Mouse (Mus musculus) c-Kit-positive CD71-positive TER-119-negative erythroid progenitor cells, embryonic 14.5 days (primary cell): ENCODE measurements around the gene Hoxb3.

Experiments
- DNase-seq: peaks from one replicate; pipeline ENCODE4 v3.0.0-alpha.2; 2013; ENCODE audit warnings: low read depth

Hoxb3 gene

DNA sequence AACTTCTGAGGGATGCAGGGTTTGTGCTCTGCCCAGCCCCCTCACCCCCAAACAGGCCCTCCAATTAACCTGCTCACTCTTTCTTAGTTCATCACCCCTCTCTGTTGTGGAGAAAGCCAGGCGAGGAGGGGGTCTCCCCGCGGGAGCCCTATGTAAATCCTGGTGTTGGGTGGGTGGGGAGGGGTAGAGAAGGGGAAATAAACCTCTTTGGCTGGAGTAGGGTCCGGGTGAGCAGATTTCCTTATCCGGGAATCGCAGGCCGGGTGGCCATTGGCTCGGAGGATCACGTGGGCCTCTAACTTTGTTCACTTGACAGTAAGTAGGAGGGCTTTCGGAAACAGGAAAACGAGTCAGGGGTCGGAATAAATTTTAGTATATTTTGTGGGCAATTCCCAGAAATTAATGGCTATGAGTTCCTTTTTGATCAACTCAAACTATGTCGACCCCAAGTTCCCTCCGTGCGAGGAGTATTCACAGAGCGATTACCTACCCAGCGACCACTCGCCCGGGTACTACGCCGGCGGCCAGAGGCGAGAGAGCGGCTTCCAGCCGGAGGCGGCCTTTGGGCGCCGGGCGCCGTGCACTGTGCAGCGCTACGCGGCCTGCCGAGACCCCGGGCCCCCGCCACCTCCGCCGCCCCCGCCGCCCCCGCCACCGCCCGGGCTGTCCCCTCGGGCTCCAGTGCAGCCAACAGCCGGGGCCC lies 4.6 kb upstream of the Hoxb3 start:
- DNase-seq: no peak

DNA sequence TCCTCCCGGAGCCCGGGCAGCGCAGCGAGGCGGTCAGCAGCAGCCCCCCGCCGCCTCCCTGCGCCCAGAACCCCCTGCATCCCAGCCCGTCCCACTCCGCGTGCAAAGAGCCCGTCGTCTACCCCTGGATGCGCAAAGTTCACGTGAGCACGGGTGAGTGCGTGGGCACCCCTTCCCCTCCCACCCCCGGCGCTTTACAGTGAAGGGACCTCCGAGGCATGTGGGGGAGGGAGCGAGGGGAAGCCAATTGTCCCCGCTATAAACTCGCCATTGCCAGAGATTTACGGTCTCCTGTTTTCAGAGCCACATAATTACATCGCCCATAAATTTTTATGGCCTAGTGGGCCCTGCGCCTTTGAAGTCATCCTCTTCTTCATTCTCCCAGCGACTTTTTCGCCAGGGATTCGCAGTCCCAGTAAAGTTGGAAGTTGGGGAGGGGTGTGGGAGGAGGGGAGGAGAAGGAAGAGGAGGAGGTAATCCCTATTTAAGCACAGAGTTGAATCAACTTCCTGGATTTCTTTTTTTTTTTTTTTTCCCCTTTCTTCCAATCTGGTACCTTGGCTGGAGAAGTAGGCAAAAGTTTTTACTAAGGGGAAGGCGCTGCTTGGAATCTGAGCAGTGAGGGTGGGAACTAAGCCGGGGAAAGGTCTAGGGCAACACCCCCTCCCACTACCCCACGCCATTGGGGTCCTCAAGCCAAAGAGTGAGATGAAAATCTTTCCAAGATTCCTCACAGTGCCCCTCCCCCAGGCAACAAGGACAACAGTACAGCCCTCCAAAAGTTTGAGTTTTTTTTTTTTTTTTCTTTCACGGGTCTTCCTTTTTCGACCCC lies 3.8 kb upstream of the Hoxb3 start:
- DNase-seq: no peak

DNA sequence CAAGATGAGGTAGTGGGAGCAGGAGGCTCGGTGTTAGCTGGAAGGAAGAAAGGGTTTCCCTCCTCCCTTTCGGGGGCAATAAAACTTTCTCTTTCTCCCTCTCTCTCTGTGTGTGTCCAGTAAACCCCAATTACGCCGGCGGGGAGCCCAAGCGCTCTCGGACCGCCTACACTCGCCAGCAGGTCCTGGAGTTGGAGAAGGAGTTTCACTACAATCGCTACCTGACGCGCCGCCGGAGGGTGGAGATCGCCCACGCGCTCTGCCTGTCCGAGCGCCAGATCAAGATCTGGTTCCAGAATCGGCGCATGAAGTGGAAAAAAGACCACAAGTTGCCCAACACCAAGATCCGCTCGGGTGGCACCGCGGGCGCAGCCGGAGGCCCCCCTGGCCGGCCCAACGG lies 3.2 kb upstream of the Hoxb3 start:
- no peak for DNase-seq

DNA sequence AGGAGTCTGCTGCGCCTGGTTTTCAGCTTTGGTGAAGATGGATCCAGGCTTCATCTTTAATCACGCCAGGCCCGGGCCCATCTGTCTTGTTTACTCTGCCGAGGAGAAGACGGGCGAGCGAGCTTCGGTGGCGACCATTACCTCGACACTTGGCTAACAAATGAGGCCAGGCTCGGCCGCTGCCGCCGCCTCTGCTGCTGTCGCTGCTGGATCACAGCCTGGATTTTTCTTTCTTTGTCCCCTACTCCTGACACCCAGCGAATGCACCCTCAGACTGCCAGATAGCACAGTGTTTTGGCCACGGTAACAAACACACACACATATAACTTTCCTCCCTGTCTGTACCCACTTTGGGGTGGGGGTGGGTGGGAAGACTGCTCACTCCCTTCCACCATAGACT lies 2.4 kb upstream of the Hoxb3 start:
- no peak for DNase-seq

DNA sequence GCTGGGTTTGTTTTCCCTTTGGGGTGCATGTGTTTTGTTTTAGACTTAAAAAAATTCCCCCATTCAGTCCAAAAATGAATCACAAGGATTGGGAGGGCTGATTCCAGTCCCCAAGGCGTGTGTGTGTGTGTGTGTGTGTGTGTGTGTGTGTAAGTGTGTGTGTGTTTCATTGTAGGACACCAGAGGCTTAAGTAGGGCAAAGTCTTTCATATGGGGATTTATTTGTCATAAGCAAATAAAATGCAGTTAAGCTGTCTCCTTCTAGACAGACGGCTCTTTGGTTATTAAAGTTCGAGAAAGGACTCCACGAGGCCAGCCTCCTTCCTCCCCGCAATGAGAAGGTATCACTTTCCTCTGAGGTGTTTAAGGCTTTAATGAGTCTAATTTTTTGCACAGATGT lies 1.3 kb upstream of the Hoxb3 start:
- DNase-seq: no peak

DNA sequence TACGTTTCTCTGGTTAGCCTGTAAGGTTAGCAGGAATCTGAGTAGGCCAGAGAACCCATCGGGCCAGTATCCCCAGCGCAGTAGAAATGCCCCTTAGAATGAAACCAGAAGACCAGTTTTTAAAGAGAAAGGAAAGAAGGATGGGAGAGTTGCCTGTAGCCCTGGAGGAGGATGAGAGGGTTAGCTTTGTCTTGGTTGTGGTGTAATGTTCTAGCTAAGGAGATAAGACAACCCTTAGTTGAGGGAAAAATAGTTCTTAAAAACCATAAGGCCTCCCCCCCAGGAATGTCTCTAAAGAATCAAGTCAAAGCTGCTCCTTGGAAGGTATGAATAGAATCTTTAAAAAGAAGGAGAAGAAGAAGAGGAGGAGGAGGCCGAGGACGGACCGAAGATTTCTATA lies 388 bp upstream of the Hoxb3 start:
- no peak for DNase-seq

- no peak for DNase-seq
Measured at GRCm38 (mm10) chr11:96324125-96324524, 999 bp downstream of the Hoxb3 start.

DNA sequence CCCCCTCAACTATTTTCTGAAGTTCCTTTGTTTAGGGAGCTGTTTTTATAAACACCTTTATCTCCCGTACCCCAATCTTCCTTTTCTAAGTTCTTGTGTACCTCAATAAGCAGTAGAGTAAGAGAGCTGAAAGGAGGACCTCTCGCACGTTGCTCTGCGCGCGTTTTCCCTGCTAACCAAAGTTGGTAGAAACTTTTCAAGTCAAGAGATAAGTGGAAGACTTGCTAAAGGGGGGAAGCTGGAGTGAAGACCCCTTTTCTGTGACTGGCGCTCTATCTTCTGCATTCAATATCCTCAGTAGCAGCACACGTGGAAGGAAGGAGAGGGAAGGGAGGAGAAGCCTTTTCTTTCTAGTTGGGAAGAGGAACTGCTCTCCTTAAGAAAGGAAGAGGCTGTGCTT lies 1.8 kb downstream of the Hoxb3 start:
- DNase-seq: no peak

GRCm38 (mm10) chr11:96325747-96326212 lies 2.7 kb downstream of the Hoxb3 start:
- no peak for DNase-seq

GRCm38 (mm10) chr11:96326705-96327104 lies 3.6 kb downstream of the Hoxb3 start:
- no peak for DNase-seq

DNA sequence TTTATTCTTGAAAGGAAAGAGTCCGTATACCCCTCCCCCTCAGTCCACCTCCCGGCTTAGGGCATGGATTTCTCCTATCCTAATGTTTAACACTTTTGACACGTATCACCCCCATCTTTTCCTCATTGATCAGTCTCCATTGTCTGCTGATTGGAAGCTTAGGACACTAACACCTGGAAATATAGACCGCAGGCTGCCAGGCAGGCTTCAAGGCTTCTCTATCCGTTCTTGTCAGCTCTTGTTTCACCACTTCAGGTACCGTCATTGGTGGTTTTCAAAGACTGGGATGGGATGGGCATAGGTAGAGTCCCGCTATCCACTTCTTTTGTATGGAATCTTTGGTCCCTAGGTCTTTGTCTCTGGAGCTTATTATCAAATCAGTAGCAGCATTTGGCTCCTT lies 4.0 kb downstream of the Hoxb3 start:
- DNase-seq: no peak

DNA sequence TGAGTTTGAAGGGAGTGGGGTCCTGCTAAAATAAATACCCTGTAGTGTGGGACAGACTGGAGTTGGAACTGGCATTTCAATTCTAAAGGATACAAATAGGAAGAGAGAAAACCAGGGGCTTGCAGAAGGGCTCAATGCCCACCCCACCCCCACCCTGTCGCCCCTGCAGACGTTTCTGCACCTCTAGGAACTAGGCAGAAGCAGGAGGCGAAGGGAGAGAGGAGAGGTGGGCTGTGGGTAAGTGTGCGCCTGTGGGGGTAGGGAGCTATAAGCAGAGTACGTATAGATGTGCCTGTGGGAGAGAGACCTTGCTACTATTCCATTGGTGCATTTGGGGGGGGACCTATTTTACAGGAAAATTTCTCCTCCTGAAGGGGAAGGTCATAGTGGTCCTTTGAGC lies 4.6 kb downstream of the Hoxb3 start:
- no peak for DNase-seq

DNA sequence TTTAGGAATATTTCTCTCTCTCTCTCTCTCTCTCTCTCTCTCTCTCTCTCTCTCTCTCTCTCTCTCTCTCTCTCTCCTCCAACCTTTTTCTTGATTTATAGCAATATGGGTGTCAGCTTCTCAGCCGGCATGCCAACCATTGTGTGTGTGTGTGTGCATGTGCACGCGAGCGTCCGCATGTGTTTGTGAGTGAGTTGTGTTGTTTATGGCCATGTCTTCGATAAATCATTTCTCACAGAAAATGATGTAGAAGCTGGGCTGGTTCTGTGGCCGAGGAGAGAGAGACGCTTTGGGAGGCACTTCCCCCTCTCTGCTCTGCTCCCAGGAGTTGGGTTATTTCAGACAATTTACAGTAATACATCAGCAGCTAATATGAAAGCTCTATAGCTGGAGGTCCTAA lies 5.5 kb downstream of the Hoxb3 start:
- no peak for DNase-seq

GRCm38 (mm10) chr11:96332105-96332504 lies 9.0 kb downstream of the Hoxb3 start:
- no peak for DNase-seq

- DNase-seq: no peak
Measured at GRCm38 (mm10) chr11:96332618-96333032, 9.5 kb downstream of the Hoxb3 start.

DNA sequence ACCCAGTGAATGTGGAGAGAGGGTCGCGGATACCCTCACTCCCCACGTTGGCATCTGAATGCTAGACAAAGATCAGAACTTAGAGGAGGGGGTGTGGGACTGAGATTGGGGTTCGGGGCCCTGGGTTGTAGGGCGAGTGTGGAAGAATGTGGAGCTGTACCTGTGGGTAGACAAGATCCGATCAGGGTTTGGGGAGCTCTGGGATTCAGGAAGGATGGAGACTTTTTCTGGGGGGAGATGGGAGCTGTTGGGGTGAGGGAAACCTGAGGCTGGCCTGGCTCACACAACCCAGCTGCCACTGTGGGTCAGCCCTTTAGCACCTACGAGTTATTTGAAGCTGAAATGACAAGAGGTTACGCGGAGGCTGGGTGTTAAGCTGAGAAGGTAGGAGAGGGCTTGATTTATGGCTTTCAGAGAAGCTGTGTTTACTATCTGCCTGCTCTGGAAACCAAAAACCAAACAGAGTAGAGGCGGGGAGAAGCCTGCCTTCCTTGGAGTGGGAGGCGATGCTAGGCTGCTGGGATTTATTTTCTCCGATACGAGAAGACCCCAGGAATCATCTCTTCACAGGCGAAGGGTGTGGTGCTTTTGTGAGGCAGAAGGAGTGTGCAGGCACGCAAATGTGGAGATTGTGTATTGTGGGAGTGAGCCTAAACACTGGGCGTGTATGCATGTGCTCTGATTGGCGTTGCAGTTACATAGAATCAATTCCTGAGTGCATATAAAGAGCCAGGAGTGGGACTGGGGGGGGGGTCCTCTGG lies 10.3 kb downstream of the Hoxb3 start:
- DNase-seq: no peak

DNA sequence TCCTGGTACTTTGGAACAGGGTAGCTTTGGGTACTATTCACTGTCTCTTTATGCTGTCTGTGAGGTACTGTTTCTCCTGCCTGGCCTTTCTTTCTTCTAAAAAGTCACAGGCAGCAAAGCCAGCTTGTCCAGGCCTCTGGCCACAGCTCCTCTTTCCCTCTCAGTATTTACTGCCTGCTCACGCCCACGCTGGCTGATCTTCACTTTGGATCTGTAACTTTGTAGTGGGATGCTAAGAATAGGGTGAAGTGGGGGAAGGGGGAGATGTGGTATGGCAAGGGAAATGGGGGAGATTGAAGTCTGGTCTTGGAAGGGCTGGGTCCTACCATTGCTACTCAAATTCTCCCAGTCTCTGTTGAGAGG lies 10.9 kb downstream of the Hoxb3 start:
- no peak for DNase-seq

DNA sequence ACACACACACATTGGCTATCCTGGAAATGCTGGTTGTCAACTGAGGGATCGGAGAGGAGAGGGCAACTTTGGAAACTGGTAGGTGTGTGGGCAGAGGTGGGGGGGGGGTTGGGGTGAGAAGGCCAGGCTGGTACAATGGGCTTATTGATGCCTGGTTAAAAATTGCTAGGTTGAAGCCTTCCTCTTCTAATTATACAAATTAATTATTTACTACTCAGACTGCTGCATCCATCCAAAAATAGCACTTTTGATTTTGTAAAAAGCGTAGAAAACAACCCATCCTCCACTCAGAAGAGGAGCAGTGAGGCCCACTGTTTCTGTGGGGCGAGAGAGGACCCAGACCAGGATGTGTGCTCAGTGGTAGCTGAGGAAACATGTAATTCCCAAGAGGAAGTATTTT lies 11.9 kb downstream of the Hoxb3 start:
- DNase-seq: no peak

DNA sequence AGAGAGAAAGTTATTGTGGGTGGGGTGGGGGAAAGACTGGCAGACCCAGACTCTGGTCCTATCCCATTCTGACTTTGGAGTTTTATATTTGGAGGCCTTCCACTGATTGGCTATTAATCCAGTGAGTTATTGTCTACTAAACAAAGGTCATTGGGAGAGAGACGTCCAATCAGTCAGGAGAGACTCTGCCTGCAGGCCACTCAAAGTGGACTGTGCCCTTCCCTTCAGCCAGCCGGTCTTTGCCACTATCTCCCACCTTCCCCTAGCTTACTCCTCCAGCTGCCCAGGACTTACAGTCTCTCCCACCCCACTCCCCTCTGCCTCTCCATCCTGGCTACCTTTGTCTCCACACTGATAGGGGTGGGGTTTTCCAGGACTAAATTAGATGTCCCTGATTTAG lies 13.5 kb downstream of the Hoxb3 start:
- no peak for DNase-seq

GRCm38 (mm10) chr11:96337026-96337425 lies 13.9 kb downstream of the Hoxb3 start:
- no peak for DNase-seq

- DNase-seq: no peak
Measured at GRCm38 (mm10) chr11:96338957-96339855, 16.1 kb downstream of the Hoxb3 start.
